Mouse (Mus musculus) neural tube, embryonic 10.5 days (tissue): Measurements from ENCODE around the gene Kpna2.
"Not testable (repeated sequence)": the region's sequence is repeated elsewhere in the genome, so short reads cannot be mapped to it uniquely, and the experiment has no call there.

ENCODE experiments used
- DNase-seq: peaks from one replicate; pipeline ENCODE4 v3.0.0-alpha.2; 2017; ENCODE audit warnings: low spot score; ENCODE audit errors: extremely low spot score

Gene Kpna2

GRCm38 (mm10) chr11:106999151-106999948 is at the start of gene Kpna2:
Gene Kpna2 (minus strand): TSS chr11:106999541.
- peak; percentile 92 for DNase-seq

- no peak for DNase-seq
Measured at GRCm38 (mm10) chr11:107046766-107047620, 47.7 kb upstream of the Kpna2 start.

- no peak for DNase-seq
Measured at GRCm38 (mm10) chr11:107045546-107045945, 46.2 kb upstream of the Kpna2 start.

- DNase-seq: peak; percentile 44
Measured at GRCm38 (mm10) chr11:107044321-107044720, 45.0 kb upstream of the Kpna2 start.

GRCm38 (mm10) chr11:107043361-107043760 is 44.0 kb upstream of the Kpna2 start:
- DNase-seq: no peak

GRCm38 (mm10) chr11:107041396-107041795 is 42.1 kb upstream of the Kpna2 start:
- DNase-seq: no peak

- no peak for DNase-seq
Measured at GRCm38 (mm10) chr11:107039417-107039816, 40.1 kb upstream of the Kpna2 start.

GRCm38 (mm10) chr11:107034085-107034810 is 34.9 kb upstream of the Kpna2 start:
- DNase-seq: no peak

GRCm38 (mm10) chr11:107031635-107032034 is 32.3 kb upstream of the Kpna2 start:
- no peak for DNase-seq

- DNase-seq: no peak
Measured at GRCm38 (mm10) chr11:107029536-107029935, 30.2 kb upstream of the Kpna2 start.

GRCm38 (mm10) chr11:107028754-107029153 is 29.4 kb upstream of the Kpna2 start:
- DNase-seq: no peak

- peak; percentile 89 for DNase-seq
Measured at GRCm38 (mm10) chr11:107028275-107028618, 28.9 kb upstream of the Kpna2 start.

GRCm38 (mm10) chr11:107027431-107028274 is 28.3 kb upstream of the Kpna2 start:
- no peak for DNase-seq

- DNase-seq: no peak
Measured at GRCm38 (mm10) chr11:107026554-107027430, 27.5 kb upstream of the Kpna2 start.

- peak; percentile 53 for DNase-seq
Measured at GRCm38 (mm10) chr11:107025411-107026321, 26.3 kb upstream of the Kpna2 start, which contains the start of gene 1810010H24Rik. Gene 1810010H24Rik (plus strand): TSS chr11:107025681.

- no peak for DNase-seq
Measured at GRCm38 (mm10) chr11:107024406-107024805, 25.1 kb upstream of the Kpna2 start.

- DNase-seq: no peak
Measured at GRCm38 (mm10) chr11:107022050-107022683, 22.8 kb upstream of the Kpna2 start.

GRCm38 (mm10) chr11:107019722-107020121 is 20.4 kb upstream of the Kpna2 start:
- not testable (repeated sequence) for DNase-seq
